Mouse (Mus musculus) lung, postnatal 0 days (tissue): ENCODE results near the gene Lmna. TPM values are rescaled to one million over a fixed set of nuclear protein-coding genes. Genes with fewer than 3 reads are reported as not detected.

Experiments
- ATAC-seq: fragments of 200-750 bp; cut with Nextera tagmentation; 2 replicates; pipeline ENCODE4 v1.8.0; 2017; ENCODE audit warnings: moderate library complexity
- DNase-seq: peaks from one replicate; pipeline ENCODE4 v3.0.0-alpha.2; 2016; ENCODE audit warnings: low spot score
- H3K27ac ChIP-seq: fragments of 300-500 bp; sonication (generic); 2 replicates; pipeline ENCODE4 v1.5.1; 2014; ENCODE audit warnings: antibody characterized with exemption, mild to moderate bottlenecking, low read length, mixed read lengths
- H3K27me3 ChIP-seq: fragments of 300-500 bp; sonication (generic); replicated peaks from 2 replicates; pipeline ENCODE4 v1.6.1; 2014; ENCODE audit warnings: low read length, mixed read lengths; ENCODE audit not compliant: insufficient read depth
- H3K36me3 ChIP-seq: fragments of 300-500 bp; sonication (generic); 2 replicates; pipeline ENCODE4 v1.6.1; 2014; ENCODE audit warnings: low read length, mixed read lengths; ENCODE audit not compliant: insufficient read depth
- H3K4me1 ChIP-seq: fragments of 300-500 bp; sonication (generic); 2 replicates; pipeline ENCODE4 v1.6.1; 2014; ENCODE audit warnings: antibody characterized with exemption, low read depth, low read length, mixed read lengths; ENCODE audit not compliant: insufficient read depth
- H3K4me2 ChIP-seq: fragments of 300-500 bp; sonication (generic); replicated peaks from 2 replicates; pipeline ENCODE4 v1.6.1; 2014; ENCODE audit warnings: low read depth, mild to moderate bottlenecking, low read length, moderate library complexity, mixed read lengths
- H3K4me3 ChIP-seq: fragments of 300-500 bp; sonication (generic); 2 replicates; pipeline ENCODE4 v1.5.1; 2014; ENCODE audit warnings: low read depth, low read length
- H3K9ac ChIP-seq: fragments of 300-500 bp; sonication (generic); replicated peaks from 2 replicates; pipeline ENCODE4 v1.6.1; 2014; ENCODE audit warnings: low read depth, mild to moderate bottlenecking
- H3K9me3 ChIP-seq: fragments of 300-500 bp; sonication (generic); 2 replicates; pipeline ENCODE4 v1.6.1; 2016; ENCODE audit warnings: low read length, mixed read lengths
- CTCF ChIP-seq: IDR thresholded peaks from 2 replicates; pipeline ENCODE4 v1.5.1; 2016; ENCODE audit warnings: antibody characterized with exemption, mild to moderate bottlenecking
- EP300 ChIP-seq: IDR thresholded peaks from 2 replicates; pipeline ENCODE4 v1.6.1; 2016; ENCODE audit warnings: antibody characterized with exemption, mild to moderate bottlenecking, control low read depth
- WGBS: fragments of 180-500 bp; shearing (Covaris S2); extraction: QIAGEN DNeasy Blood & Tissue Kit; methylation state at CpG from one replicate; pipeline ENCODE4 v1.1.7; 2014; 5-methylcytosine and 5-hydroxymethylcytosine counted together
- polyA plus RNA-seq: library from polyadenylated mRNA; unstranded; fragments of >200 nt; fragmentation: Nextera tagmentation; extraction: Ambion mirVana; gene quantifications from 2 replicates; pipeline ENCODE4 v1.2.1, GENCODE M21; 2015

Lmna gene
- polyA plus RNA-seq, 1 experiment from 2014 or later, result 216 TPM

- DNase-seq (no peak), ATAC-seq (no peak)
- Histone ChIP-seq H3K9ac (no peak overlapping the region), H3K9me3 (no peaks in the 10 kb centered on the region), H3K27ac (no peak overlapping the region), H3K27me3 (no peaks in the 10 kb centered on the region), H3K36me3 (no peaks in the 10 kb centered on the region), H3K4me1 (no peaks in the 10 kb centered on the region), H3K4me2 (no peak overlapping the region), H3K4me3 (no peak overlapping the region)
- TF ChIP-seq CTCF, result no peak
- no peak for TF ChIP-seq EP300
- 80% methylated on average over 1 of the region's 1 CpGs for WGBS
These were observed 36.2 kb downstream of the Lmna start for GRCm38 (mm10) chr3:88473571-88473970.

GRCm38 (mm10) chr3:88473020-88473419 lies 36.7 kb downstream of the Lmna start:
- Histone ChIP-seq H3K9ac (no peak overlapping the region), H3K36me3 (no peaks in the 10 kb centered on the region), H3K27ac (no peak overlapping the region), H3K4me2 (no peak overlapping the region), H3K4me3 (no peak overlapping the region), H3K9me3 (no peaks in the 10 kb centered on the region), H3K27me3 (no peaks in the 10 kb centered on the region), H3K4me1 (no peaks in the 10 kb centered on the region)
- DNase-seq (peak; percentile 35), ATAC-seq (peak; percentile 39; the same call in 1 of the 2 replicates)
- 32% methylated on average over 5 of the region's 5 CpGs for WGBS
- TF ChIP-seq EP300 (no peak), CTCF (no peak)

GRCm38 (mm10) chr3:88470943-88471479 lies 38.7 kb downstream of the Lmna start:
- H3K9ac ChIP-seq, result no peak overlapping the region
- ATAC-seq, result peak; percentile 67
- H3K4me2 ChIP-seq, result no peak overlapping the region
- H3K27me3 ChIP-seq, result no peaks in the 10 kb centered on the region
- H3K27ac ChIP-seq, result no peak overlapping the region
- TF ChIP-seq EP300 (no peak), CTCF (no peak)
- peak; percentile 50 for DNase-seq
- 46% methylated on average over 10 of the region's 10 CpGs for WGBS
- H3K9me3 ChIP-seq, result no peaks in the 10 kb centered on the region
- H3K36me3 ChIP-seq, result no peaks in the 10 kb centered on the region
- no peak overlapping the region for H3K4me3 ChIP-seq
- H3K4me1 ChIP-seq, result no peaks in the 10 kb centered on the region

GRCm38 (mm10) chr3:88469466-88469865 lies 40.3 kb downstream of the Lmna start:
- H3K4me3 ChIP-seq, result no peak overlapping the region
- 75% methylated on average over 2 of the region's 2 CpGs for WGBS

GRCm38 (mm10) chr3:88467116-88467824 lies 42.5 kb downstream of the Lmna start:
- no peak overlapping the region for H3K27ac ChIP-seq
- 31% methylated on average over 16 of the region's 16 CpGs for WGBS
- H3K9me3 ChIP-seq, result no peaks in the 10 kb centered on the region
- DNase-seq (peak; percentile 89), ATAC-seq (peak; percentile 81)
- TF ChIP-seq CTCF, result peak; percentile 93
- TF ChIP-seq EP300, result no peak
- no peaks in the 10 kb centered on the region for H3K27me3 ChIP-seq
- no peaks in the 10 kb centered on the region for H3K4me1 ChIP-seq
- H3K9ac ChIP-seq, result no peak overlapping the region
- H3K4me2 ChIP-seq, result no peak overlapping the region
- no peaks in the 10 kb centered on the region for H3K36me3 ChIP-seq
- no peak overlapping the region for H3K4me3 ChIP-seq

More at GRCm38 (mm10) chr3:88469466-88469865, 40.3 kb downstream of the Lmna start:
- Histone ChIP-seq H3K27me3 (no peaks in the 10 kb centered on the region), H3K9ac (no peak overlapping the region), H3K4me1 (no peaks in the 10 kb centered on the region), H3K4me2 (no peak overlapping the region), H3K27ac (no peak overlapping the region), H3K36me3 (no peaks in the 10 kb centered on the region), H3K9me3 (no peaks in the 10 kb centered on the region)
- TF ChIP-seq CTCF (no peak), EP300 (no peak)
- no peak for DNase-seq
- ATAC-seq, result no peak

GRCm38 (mm10) chr3:88465127-88465526 lies 44.6 kb downstream of the Lmna start:
- ATAC-seq (peak; percentile 39; the same call in 1 of the 2 replicates), DNase-seq (peak; percentile 41)
- no peak overlapping the region for H3K4me2 ChIP-seq
- H3K36me3 ChIP-seq, result no peaks in the 10 kb centered on the region
- WGBS, result 73% methylated on average over 2 of the region's 2 CpGs
- no peak overlapping the region for H3K9ac ChIP-seq
- no peak for TF ChIP-seq CTCF
- 0 out of 2 replicates have a peak, but pooled peaks have one; percentile 10 for TF ChIP-seq EP300
- no peaks in the 10 kb centered on the region for H3K4me1 ChIP-seq
- H3K4me3 ChIP-seq, result no peak overlapping the region
- no peak overlapping the region for H3K27ac ChIP-seq
- H3K27me3 ChIP-seq, result no peaks in the 10 kb centered on the region
- no peaks in the 10 kb centered on the region for H3K9me3 ChIP-seq
